Mouse (Mus musculus): ENCODE results near the gene Gtf2f1.

The Gtf2f1 gene

GRCm38 (mm10) chr17:56974708-56975240 is 36.3 kb downstream of the Gtf2f1 start:
- DNase-seq (ENCODE audit: low read depth, low spot score): no peak

- no peak for DNase-seq (ENCODE audit: low read depth, low spot score)
Observed at GRCm38 (mm10) chr17:56973956-56974707, 37.0 kb downstream of the Gtf2f1 start.

DNA sequence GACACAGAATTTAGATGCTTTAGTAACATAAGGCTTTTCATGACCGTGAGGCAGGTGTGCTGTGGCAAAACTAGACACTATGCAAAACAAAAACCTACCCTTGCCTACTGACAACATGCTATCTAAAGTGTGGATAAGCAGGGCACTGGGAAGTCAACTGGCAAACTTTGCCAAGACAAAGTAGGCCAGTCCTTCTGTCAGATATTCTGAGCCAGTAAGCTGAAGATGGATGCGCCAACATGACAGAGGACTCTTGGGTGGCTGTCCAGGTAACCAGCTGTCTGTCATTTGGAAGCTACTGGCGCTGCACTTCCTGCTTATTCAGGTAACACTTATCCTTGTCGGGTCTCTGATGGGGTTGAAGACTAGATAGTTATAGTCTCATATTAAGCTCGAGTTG is 41.0 kb downstream of the Gtf2f1 start:
- no peak for DNase-seq (ENCODE audit: low read depth, low spot score)

GRCm38 (mm10) chr17:56969321-56969720 is 41.8 kb downstream of the Gtf2f1 start:
- DNase-seq (ENCODE audit: low read depth, low spot score): no peak

DNA sequence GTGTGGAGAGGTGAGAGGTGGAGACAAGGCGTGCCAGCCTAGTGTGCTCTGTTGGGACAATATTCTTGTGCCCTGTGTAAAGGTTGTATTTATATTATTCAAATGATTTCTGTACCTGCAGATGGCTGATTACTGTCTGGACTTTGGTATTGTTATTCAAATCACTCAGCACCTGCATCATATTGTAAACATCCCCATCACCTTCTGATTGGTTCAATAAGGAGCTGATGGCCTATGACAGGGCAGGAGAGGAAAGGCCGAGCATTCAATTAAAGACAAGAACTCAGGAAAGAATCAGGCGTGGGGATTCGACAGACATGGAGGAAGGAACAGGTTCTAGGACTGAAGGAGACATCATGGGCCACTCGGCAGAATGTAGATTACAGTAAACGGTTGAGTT is 47.4 kb downstream of the Gtf2f1 start:
- no peak for DNase-seq (ENCODE audit: low read depth, low spot score)

DNA sequence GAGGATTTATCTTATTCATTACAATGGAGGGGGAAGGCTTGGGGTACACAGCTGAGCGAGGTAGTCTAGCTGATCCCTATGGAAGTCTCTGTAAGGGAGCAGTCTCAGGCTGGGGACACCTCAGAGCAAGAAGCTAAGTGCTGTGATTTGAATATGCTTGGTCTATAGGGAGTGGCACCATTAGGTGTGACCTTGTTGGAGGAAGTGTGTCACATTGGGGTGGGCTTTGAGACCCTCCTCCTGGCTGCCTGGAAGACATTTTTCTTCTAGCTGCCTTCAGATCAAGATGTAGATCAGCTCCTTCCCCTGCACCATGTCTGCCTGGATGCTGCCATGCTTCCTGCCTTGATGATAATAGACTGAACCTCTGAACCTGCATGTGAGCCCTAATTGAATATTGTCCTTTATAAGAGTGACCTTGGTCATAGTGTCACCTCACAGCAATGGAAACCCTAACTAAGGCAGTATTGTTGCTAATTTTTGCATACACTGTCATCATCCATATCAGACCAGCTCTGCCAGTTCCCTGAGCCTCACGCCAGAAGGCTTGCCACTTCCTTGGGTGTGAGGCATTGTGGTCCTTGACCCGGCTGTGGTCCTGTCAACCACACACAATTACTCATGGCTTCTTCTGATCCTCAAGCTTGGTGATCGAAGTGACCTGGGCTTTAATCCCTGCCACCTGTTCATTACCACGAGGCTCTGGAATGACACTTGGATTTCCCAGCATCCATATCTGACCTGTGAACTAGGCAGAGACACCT is 48.3 kb downstream of the Gtf2f1 start:
- DNase-seq (ENCODE audit: low read depth, low spot score): no peak

GRCm38 (mm10) chr17:56961880-56962279 is 49.2 kb downstream of the Gtf2f1 start:
- DNase-seq (ENCODE audit: low read depth, low spot score): no peak

GRCm38 (mm10) chr17:56958667-56959066 is 52.4 kb downstream of the Gtf2f1 start:
- no peak for DNase-seq (ENCODE audit: low read depth, low spot score)

- peak; percentile 13 for DNase-seq (ENCODE audit: low read depth, low spot score)
Observed at GRCm38 (mm10) chr17:56957763-56958429, 53.2 kb downstream of the Gtf2f1 start.

- no peak for DNase-seq (ENCODE audit: low read depth, low spot score)
Observed at GRCm38 (mm10) chr17:56954871-56955270, 56.2 kb downstream of the Gtf2f1 start.
